Mouse (Mus musculus): ENCODE data around the gene Tmem132d. TPM values are rescaled to one million over a fixed set of nuclear protein-coding genes. Genes with fewer than 3 reads are reported as not detected.
"Not testable (repeated sequence)": the region's sequence is repeated elsewhere in the genome, so short reads cannot be mapped to it uniquely, and the experiment has no call there.

The Tmem132d gene
- polyA plus RNA-seq, 1 experiment from 2014 or later: 4.1 TPM

GRCm38 (mm10) chr5:127775749-127776148 is 657.1 kb downstream of the Tmem132d start:
- DNase-seq: no peak

GRCm38 (mm10) chr5:127758576-127758975 is 674.3 kb downstream of the Tmem132d start:
- ATAC-seq (ENCODE audit: low FRiP score, low TSS enrichment) (no peak), DNase-seq (no peak)
- H3K4me1 ChIP-seq (ENCODE audit: control insufficient read depth, insufficient read depth, low read length): no peaks in the 10 kb centered on the region
- H3K9ac ChIP-seq (replicated peaks; ENCODE audit: low read length): no peak overlapping the region
- H3K27me3 ChIP-seq (ENCODE audit: control insufficient read depth, insufficient read depth, low read length): no peaks in the 10 kb centered on the region
- WGBS: 78% methylated on average over 4 of the region's 4 CpGs
- no peaks in the 10 kb centered on the region for H3K36me3 ChIP-seq (ENCODE audit: control insufficient read depth, insufficient read depth, low read length)
- H3K27ac ChIP-seq (replicated peaks; ENCODE audit: low read depth, low read length): no peak overlapping the region
- no peak overlapping the region for H3K4me2 ChIP-seq (ENCODE audit: low read length)
- H3K4me3 ChIP-seq (replicated peaks; ENCODE audit: low read depth, low read length): no peak overlapping the region
- H3K9me3 ChIP-seq (ENCODE audit: control insufficient read depth, low read length): no peaks in the 10 kb centered on the region

More at GRCm38 (mm10) chr5:127775749-127776148, 657.1 kb downstream of the Tmem132d start:
- H3K4me1 ChIP-seq (ENCODE audit: control insufficient read depth, insufficient read depth, low read length): no peaks in the 10 kb centered on the region
- no peak overlapping the region for H3K4me3 ChIP-seq (replicated peaks; ENCODE audit: low read depth, low read length)
- no peak overlapping the region for H3K4me2 ChIP-seq (ENCODE audit: low read length)
- H3K27me3 ChIP-seq (ENCODE audit: control insufficient read depth, insufficient read depth, low read length): no peaks in the 10 kb centered on the region
- H3K36me3 ChIP-seq (ENCODE audit: control insufficient read depth, insufficient read depth, low read length): no peaks in the 10 kb centered on the region
- H3K9ac ChIP-seq (replicated peaks; ENCODE audit: low read length): no peak overlapping the region
- no peak for ATAC-seq (ENCODE audit: low FRiP score, low TSS enrichment)
- WGBS: 75% methylated on average over 7 of the region's 7 CpGs
- no peak overlapping the region for H3K27ac ChIP-seq (replicated peaks; ENCODE audit: low read depth, low read length)
- peaks cover 5% of the 10 kb centered on the region; the same call in 1 of the 2 replicates for H3K9me3 ChIP-seq (ENCODE audit: control insufficient read depth, low read length)

GRCm38 (mm10) chr5:127756671-127757423 is 676.0 kb downstream of the Tmem132d start:
- Histone ChIP-seq H3K4me3 (replicated peaks; ENCODE audit: low read depth, low read length) (no peak overlapping the region), H3K4me1 (ENCODE audit: control insufficient read depth, insufficient read depth, low read length) (peaks cover 2% of the 10 kb centered on the region; the same call in 1 of the 2 replicates), H3K27me3 (ENCODE audit: control insufficient read depth, insufficient read depth, low read length) (no peaks in the 10 kb centered on the region), H3K4me2 (ENCODE audit: low read length) (no peak overlapping the region), H3K9me3 (ENCODE audit: control insufficient read depth, low read length) (no peaks in the 10 kb centered on the region), H3K9ac (replicated peaks; ENCODE audit: low read length) (no peak overlapping the region), H3K36me3 (ENCODE audit: control insufficient read depth, insufficient read depth, low read length) (no peaks in the 10 kb centered on the region), H3K27ac (replicated peaks; ENCODE audit: low read depth, low read length) (no peak overlapping the region)
- 87% methylated on average over 4 of the region's 4 CpGs for WGBS
- DNase-seq: no peak
- no peak for ATAC-seq (ENCODE audit: low FRiP score, low TSS enrichment)

GRCm38 (mm10) chr5:127756011-127756410 is 676.9 kb downstream of the Tmem132d start:
- no peak overlapping the region for H3K4me2 ChIP-seq (ENCODE audit: low read length)
- H3K27ac ChIP-seq (replicated peaks; ENCODE audit: low read depth, low read length): no peak overlapping the region
- WGBS: 82% methylated on average over 3 of the region's 3 CpGs
- H3K36me3 ChIP-seq (ENCODE audit: control insufficient read depth, insufficient read depth, low read length): no peaks in the 10 kb centered on the region
- H3K9ac ChIP-seq (replicated peaks; ENCODE audit: low read length): no peak overlapping the region
- peaks cover 9% of the 10 kb centered on the region; the same call in 1 of the 2 replicates for H3K4me1 ChIP-seq (ENCODE audit: control insufficient read depth, insufficient read depth, low read length)
- no peaks in the 10 kb centered on the region for H3K9me3 ChIP-seq (ENCODE audit: control insufficient read depth, low read length)
- no peak overlapping the region for H3K4me3 ChIP-seq (replicated peaks; ENCODE audit: low read depth, low read length)
- ATAC-seq (ENCODE audit: low FRiP score, low TSS enrichment): no peak
- DNase-seq: no peak
- H3K27me3 ChIP-seq (ENCODE audit: control insufficient read depth, insufficient read depth, low read length): no peaks in the 10 kb centered on the region

GRCm38 (mm10) chr5:127755594-127755993 is 677.3 kb downstream of the Tmem132d start:
- Histone ChIP-seq H3K27me3 (ENCODE audit: control insufficient read depth, insufficient read depth, low read length) (no peaks in the 10 kb centered on the region), H3K27ac (replicated peaks; ENCODE audit: low read depth, low read length) (no peak overlapping the region), H3K9ac (replicated peaks; ENCODE audit: low read length) (no peak overlapping the region), H3K36me3 (ENCODE audit: control insufficient read depth, insufficient read depth, low read length) (no peaks in the 10 kb centered on the region), H3K4me2 (ENCODE audit: low read length) (no peak overlapping the region), H3K9me3 (ENCODE audit: control insufficient read depth, low read length) (no peaks in the 10 kb centered on the region), H3K4me3 (replicated peaks; ENCODE audit: low read depth, low read length) (no peak overlapping the region), H3K4me1 (ENCODE audit: control insufficient read depth, insufficient read depth, low read length) (peaks cover 9% of the 10 kb centered on the region; the same call in 1 of the 2 replicates)
- DNase-seq (peak; percentile 30), ATAC-seq (ENCODE audit: low FRiP score, low TSS enrichment) (no peak)
- WGBS: 62% methylated on average over 4 of the region's 4 CpGs

- no peaks in the 10 kb centered on the region for H3K9me3 ChIP-seq (ENCODE audit: control insufficient read depth, low read length)
- no peak overlapping the region for H3K9ac ChIP-seq (replicated peaks; ENCODE audit: low read length)
- DNase-seq (peak; percentile 80), ATAC-seq (ENCODE audit: low FRiP score, low TSS enrichment) (peak; percentile 53; the same call in 1 of the 2 replicates)
- no peak overlapping the region for H3K27ac ChIP-seq (replicated peaks; ENCODE audit: low read depth, low read length)
- H3K27me3 ChIP-seq (ENCODE audit: control insufficient read depth, insufficient read depth, low read length): no peaks in the 10 kb centered on the region
- H3K4me2 ChIP-seq (ENCODE audit: low read length): peak overlapping the region; percentile 24
- no peaks in the 10 kb centered on the region for H3K36me3 ChIP-seq (ENCODE audit: control insufficient read depth, insufficient read depth, low read length)
- H3K4me3 ChIP-seq (replicated peaks; ENCODE audit: low read depth, low read length): no peak overlapping the region
- H3K4me1 ChIP-seq (ENCODE audit: control insufficient read depth, insufficient read depth, low read length): peaks cover 9% of the 10 kb centered on the region; the same call in 1 of the 2 replicates
- WGBS: 26% methylated on average over 20 of the region's 20 CpGs
Measured at GRCm38 (mm10) chr5:127751262-127751975, 681.5 kb downstream of the Tmem132d start.

- H3K9me3 ChIP-seq (ENCODE audit: control insufficient read depth, low read length); H3K27ac ChIP-seq (replicated peaks; ENCODE audit: low read depth, low read length); H3K4me3 ChIP-seq (replicated peaks; ENCODE audit: low read depth, low read length); ATAC-seq (ENCODE audit: low FRiP score, low TSS enrichment); H3K36me3 ChIP-seq (ENCODE audit: control insufficient read depth, insufficient read depth, low read length); H3K4me2 ChIP-seq (ENCODE audit: low read length); H3K4me1 ChIP-seq (ENCODE audit: control insufficient read depth, insufficient read depth, low read length); H3K9ac ChIP-seq (replicated peaks; ENCODE audit: low read length); H3K27me3 ChIP-seq (ENCODE audit: control insufficient read depth, insufficient read depth, low read length); DNase-seq: not testable (repeated sequence)
- WGBS: 95% methylated on average over 3 of the region's 3 CpGs
Measured at GRCm38 (mm10) chr5:127749540-127749939, 683.3 kb downstream of the Tmem132d start.

- Histone ChIP-seq H3K27me3 (ENCODE audit: control insufficient read depth, insufficient read depth, low read length) (no peaks in the 10 kb centered on the region), H3K9me3 (ENCODE audit: control insufficient read depth, low read length) (no peaks in the 10 kb centered on the region), H3K27ac (replicated peaks; ENCODE audit: low read depth, low read length) (no peak overlapping the region), H3K36me3 (ENCODE audit: control insufficient read depth, insufficient read depth, low read length) (no peaks in the 10 kb centered on the region), H3K9ac (replicated peaks; ENCODE audit: low read length) (no peak overlapping the region), H3K4me2 (ENCODE audit: low read length) (no peak overlapping the region), H3K4me1 (ENCODE audit: control insufficient read depth, insufficient read depth, low read length) (no peaks in the 10 kb centered on the region), H3K4me3 (replicated peaks; ENCODE audit: low read depth, low read length) (no peak overlapping the region)
- ATAC-seq (ENCODE audit: low FRiP score, low TSS enrichment) (no peak), DNase-seq (peak; percentile 19)
- 90% methylated on average over 16 of the region's 16 CpGs for WGBS
Measured at GRCm38 (mm10) chr5:127741331-127741730, 691.5 kb downstream of the Tmem132d start.
